Mouse (Mus musculus): ENCODE results near the gene Slc31a2.
A peak's percentile ranks its signal among the peaks of the same experiment; 100 is the strongest.

Gene Slc31a2

GRCm38 (mm10) chr4:62282969-62283368 is 20.6 kb downstream of the Slc31a2 start:
- DNase-seq = no peak

- DNase-seq = no peak
These were observed 23.2 kb downstream of the Slc31a2 start for GRCm38 (mm10) chr4:62285576-62285975.

- DNase-seq = peak; percentile 79
These were observed 24.1 kb downstream of the Slc31a2 start for GRCm38 (mm10) chr4:62286257-62286991.

- DNase-seq = peak; percentile 50
These were observed 24.9 kb downstream of the Slc31a2 start for GRCm38 (mm10) chr4:62286992-62287900.

- no peak for DNase-seq
These were observed 26.9 kb downstream of the Slc31a2 start for GRCm38 (mm10) chr4:62289226-62289625.

- DNase-seq = no peak
These were observed 28.6 kb downstream of the Slc31a2 start for GRCm38 (mm10) chr4:62290816-62291505.

GRCm38 (mm10) chr4:62292461-62293180 is 30.3 kb downstream of the Slc31a2 start:
- no peak for DNase-seq

GRCm38 (mm10) chr4:62293219-62293861 is 31.0 kb downstream of the Slc31a2 start:
- no peak for DNase-seq

GRCm38 (mm10) chr4:62294741-62295140 is 32.4 kb downstream of the Slc31a2 start:
- DNase-seq = peak; percentile 34

GRCm38 (mm10) chr4:62297280-62298130 is 35.1 kb downstream of the Slc31a2 start:
- DNase-seq = no peak

GRCm38 (mm10) chr4:62300001-62300400 is 37.6 kb downstream of the Slc31a2 start:
- DNase-seq = no peak

- DNase-seq = no peak
These were observed 40.4 kb downstream of the Slc31a2 start for GRCm38 (mm10) chr4:62302795-62303194.

- DNase-seq = no peak
These were observed 40.9 kb downstream of the Slc31a2 start for GRCm38 (mm10) chr4:62303288-62303687.

GRCm38 (mm10) chr4:62306301-62306700 is 43.9 kb downstream of the Slc31a2 start:
- no peak for DNase-seq

- no peak for DNase-seq
These were observed 44.5 kb downstream of the Slc31a2 start for GRCm38 (mm10) chr4:62306840-62307239.

GRCm38 (mm10) chr4:62308406-62308805 is 46.0 kb downstream of the Slc31a2 start:
- DNase-seq = no peak

- no peak for DNase-seq
These were observed 50.5 kb downstream of the Slc31a2 start for GRCm38 (mm10) chr4:62312821-62313220.

GRCm38 (mm10) chr4:62313641-62314211 is 51.4 kb downstream of the Slc31a2 start:
- DNase-seq = no peak

GRCm38 (mm10) chr4:62314516-62314915 is 52.2 kb downstream of the Slc31a2 start:
- DNase-seq = no peak

- DNase-seq = no peak
These were observed 54.1 kb downstream of the Slc31a2 start for GRCm38 (mm10) chr4:62316456-62316855.

GRCm38 (mm10) chr4:62318294-62318693 is 55.9 kb downstream of the Slc31a2 start:
- no peak for DNase-seq
